Mouse (Mus musculus): ENCODE results near the gene Smim8.

GRCm38 (mm10) chr4:34771652-34772371, 6.4 kb downstream of the Smim8 start:
- TF ChIP-seq CTCF (IDR thresholded peaks at IDR 0.05; ENCODE audit: borderline replicate concordance, insufficient read depth, low read length), result no peak
- no peak for TF ChIP-seq POLR2A (IDR thresholded peaks at IDR 0.05; ENCODE audit: low read depth, low read length)

All from embryonic fibroblast, embryonic 13.5 days (primary cell).